ENCODE assay signal across 8 mouse cellular contexts in genomic region chr11:32226124-32226871, GRCm38 (mm10). TPM values are rescaled to one million over a fixed set of nuclear protein-coding genes. Genes with fewer than 3 reads are reported as not detected.
A peak's percentile ranks its signal among the peaks of the same experiment; 100 is the strongest.
DNase-seq lines count a peak whose midpoint lies in the region; ATAC-seq and TF ChIP-seq lines count a peak whose summit lies in the region.

Mpg (plus strand) TSS chr11:32226505.

- ATAC-seq in heart, embryonic 14.5 days (ENCODE audit: insufficient number of reproducible peaks, insufficient read depth, low FRiP score, low read depth), result peak; percentile 54; the same call in 1 of the 2 replicates
- peak; percentile 91 for ATAC-seq in liver, embryonic 16.5 days (ENCODE audit: low read depth)
- peak; percentile 79 for ATAC-seq in neural tube, embryonic 12.5 days (ENCODE audit: low FRiP score, low read depth)
- ATAC-seq in stomach, postnatal 0 days (ENCODE audit: low FRiP score, low TSS enrichment), result peak; percentile 79

- peak within 1 kb of the TSS; percentile 71 to 78 (median 77) for H3K4me3 ChIP-seq in CH12.LX (replicated peaks in 1 of 3; ENCODE audit: low read depth in 2 of 3, low read length in 2 of 3, poor library complexity in 1 of 3)
- peak within 1 kb of the TSS; percentile 83 for H3K4me3 ChIP-seq in brown adipose tissue, adult 24 weeks (ENCODE audit: insufficient read depth, low read depth, low read length)
- peak within 1 kb of the TSS; percentile 82 for H3K4me3 ChIP-seq in forebrain, embryonic 10.5 days
- H3K4me3 ChIP-seq in heart, embryonic 14.5 days (ENCODE audit: control insufficient read depth in 1 of 2, insufficient read depth in 1 of 2, low read depth in 1 of 2, low read length in 2 of 2), result peak within 1 kb of the TSS; percentile 59 to 83
- H3K4me3 ChIP-seq in liver, embryonic 16.5 days (ENCODE audit: low read depth, low read length), result peak within 1 kb of the TSS; percentile 78
- peak within 1 kb of the TSS; percentile 63 for H3K4me3 ChIP-seq in neural tube, embryonic 12.5 days
- H3K4me3 ChIP-seq in stomach, postnatal 0 days (ENCODE audit: low read depth, low read length), result peak within 1 kb of the TSS; percentile 65

- TF ChIP-seq POLR2A in CH12.LX (IDR thresholded peaks at IDR 0.05; ENCODE audit: low read depth, low read length), result peak; percentile 100

- peak within 1 kb of the TSS; percentile 83 for H3K4me2 ChIP-seq in CH12.LX (ENCODE audit: insufficient read depth, low read depth, poor library complexity, severe bottlenecking)
- H3K4me2 ChIP-seq in heart, embryonic 14.5 days (ENCODE audit: low read length), result peak within 1 kb of the TSS; percentile 72
- peak within 1 kb of the TSS; percentile 71 for H3K4me2 ChIP-seq in liver, embryonic 16.5 days (ENCODE audit: low read depth, low read length)
- peak within 1 kb of the TSS; percentile 80 for H3K4me2 ChIP-seq in neural tube, embryonic 12.5 days (replicated peaks)
- H3K4me2 ChIP-seq in stomach, postnatal 0 days (replicated peaks; ENCODE audit: low read depth), result peak within 1 kb of the TSS; percentile 89

- dilution Hi-C loops in CH12.LX (cut with MboI; ENCODE audit: extremely low pct_ligation_motif_present, extremely low pct_unique_long_range_greater_than_20kb, low sequenced_read_pairs), result no loop called here

- H3K4me1 ChIP-seq in CH12.LX (ENCODE audit: control insufficient read depth in 1 of 2, insufficient read depth in 2 of 2), result peaks cover 8 to 59% of the 10 kb centered on the region in 2 experiments
- H3K4me1 ChIP-seq in brown adipose tissue, adult 24 weeks (ENCODE audit: control insufficient read depth, insufficient read depth, insufficient read length, low read length), result peaks cover 24% of the 10 kb centered on the region
- peaks cover 55% of the 10 kb centered on the region for H3K4me1 ChIP-seq in forebrain, embryonic 10.5 days
- H3K4me1 ChIP-seq in heart, embryonic 14.5 days (ENCODE audit: control insufficient read depth in 2 of 2, insufficient read depth in 2 of 2, low read length in 2 of 2), result peaks cover 33 to 42% of the 10 kb centered on the region in 2 experiments
- peaks cover 35% of the 10 kb centered on the region for H3K4me1 ChIP-seq in liver, embryonic 16.5 days (ENCODE audit: control insufficient read depth, low read depth, low read length)
- H3K4me1 ChIP-seq in neural tube, embryonic 12.5 days, result peaks cover 38% of the 10 kb centered on the region
- peaks cover 25% of the 10 kb centered on the region for H3K4me1 ChIP-seq in stomach, postnatal 0 days (replicated peaks; ENCODE audit: control insufficient read depth, insufficient read depth)

- peak within 1 kb of the TSS; percentile 7; the same call in 1 of the 2 replicates for H3K27ac ChIP-seq in CH12.LX (ENCODE audit: insufficient read depth, low read depth)
- H3K27ac ChIP-seq in brown adipose tissue, adult 24 weeks (replicated peaks; ENCODE audit: low read depth, low read length), result peak within 1 kb of the TSS; percentile 82
- H3K27ac ChIP-seq in forebrain, embryonic 10.5 days, result peak within 1 kb of the TSS; percentile 93
- H3K27ac ChIP-seq in heart, embryonic 14.5 days (replicated peaks in 1 of 2; ENCODE audit: control insufficient read depth in 1 of 2, insufficient read depth in 1 of 2, low read depth in 2 of 2, low read length in 2 of 2), result peak within 1 kb of the TSS; percentile 87 to 89
- peak within 1 kb of the TSS; percentile 76 for H3K27ac ChIP-seq in liver, embryonic 16.5 days (ENCODE audit: low read length)
- peak within 1 kb of the TSS; percentile 29; the same call in 1 of the 2 replicates for H3K27ac ChIP-seq in neural tube, embryonic 12.5 days
- H3K27ac ChIP-seq in stomach, postnatal 0 days (replicated peaks), result peak within 1 kb of the TSS; percentile 93

- H3K79me2 ChIP-seq in CH12.LX (replicated peaks; ENCODE audit: control insufficient read depth, extremely low read depth, insufficient read depth, poor library complexity, severe bottlenecking), result no peaks in the 10 kb centered on the region

- peaks cover 3% of the 10 kb centered on the region for H3K9me3 ChIP-seq in CH12.LX (replicated peaks; ENCODE audit: low read length)
- no peaks in the 10 kb centered on the region for H3K9me3 ChIP-seq in forebrain, embryonic 10.5 days
- no peaks in the 10 kb centered on the region for H3K9me3 ChIP-seq in heart, embryonic 14.5 days (ENCODE audit: control insufficient read depth, low read length)
- no peaks in the 10 kb centered on the region for H3K9me3 ChIP-seq in liver, embryonic 16.5 days (replicated peaks; ENCODE audit: control insufficient read depth, low read length)
- no peaks in the 10 kb centered on the region for H3K9me3 ChIP-seq in neural tube, embryonic 12.5 days
- no peaks in the 10 kb centered on the region for H3K9me3 ChIP-seq in stomach, postnatal 0 days (ENCODE audit: control insufficient read depth, low read length)

- H3K9ac ChIP-seq in CH12.LX (ENCODE audit: insufficient read depth, low read depth), result peak within 1 kb of the TSS; percentile 83
- H3K9ac ChIP-seq in heart, embryonic 14.5 days (ENCODE audit: low read length), result peak within 1 kb of the TSS; percentile 77
- H3K9ac ChIP-seq in liver, embryonic 16.5 days (ENCODE audit: low read depth, low read length), result peak within 1 kb of the TSS; percentile 91
- peak within 1 kb of the TSS; percentile 77 for H3K9ac ChIP-seq in neural tube, embryonic 12.5 days
- peak within 1 kb of the TSS; percentile 74 for H3K9ac ChIP-seq in stomach, postnatal 0 days (ENCODE audit: low read length)

- 3% methylated on average over 47 of the region's 47 CpGs for WGBS in forebrain, embryonic 10.5 days
- WGBS in heart, embryonic 14.5 days, result 4% methylated on average over 47 of the region's 47 CpGs
- 3% methylated on average over 47 of the region's 47 CpGs for WGBS in liver, embryonic 16.5 days (ENCODE audit: insufficient replicate concordance)
- WGBS in neural tube, embryonic 12.5 days, result 3% methylated on average over 47 of the region's 47 CpGs
- whole genome bisulfite sequencing in stomach, postnatal 0 days, result 3% methylated on average over 47 of the region's 47 CpGs

- H3K27me3 ChIP-seq in CH12.LX (replicated peaks), result peaks cover 19% of the 10 kb centered on the region
- H3K27me3 ChIP-seq in forebrain, embryonic 10.5 days (ENCODE audit: poor library complexity, severe bottlenecking), result peaks cover 26% of the 10 kb centered on the region
- H3K27me3 ChIP-seq in heart, embryonic 14.5 days (ENCODE audit: control insufficient read depth, insufficient read depth, low read length), result no peaks in the 10 kb centered on the region
- peaks cover 44% of the 10 kb centered on the region for H3K27me3 ChIP-seq in liver, embryonic 16.5 days (ENCODE audit: control insufficient read depth, insufficient read depth, low read depth, low read length)
- peaks cover 10% of the 10 kb centered on the region for H3K27me3 ChIP-seq in neural tube, embryonic 12.5 days (replicated peaks)
- H3K27me3 ChIP-seq in stomach, postnatal 0 days (ENCODE audit: control insufficient read depth, insufficient read depth, low read length), result no peaks in the 10 kb centered on the region

- in situ Hi-C loops in CH12.LX (cut with MboI; ENCODE audit: low pct_ligation_motif_present, low pct_unique_long_range_greater_than_20kb, low sequenced_read_pairs), result no loop called here

- no peak for TF ChIP-seq RAD21 in CH12.LX (IDR thresholded peaks at IDR 0.05; ENCODE audit: low read depth, low read length)

- TF ChIP-seq CTCF in CH12.LX (conservative IDR thresholded peaks at IDR 0.05 in 1 of 2, IDR thresholded peaks at IDR 0.05 in 1 of 2; ENCODE audit: low read depth in 2 of 2, low read length in 2 of 2), result no peak
- TF ChIP-seq CTCF in stomach, postnatal 0 days (IDR thresholded peaks at IDR 0.05; ENCODE audit: low read depth), result no peak; the same call in 1 of the 2 replicates

- TF ChIP-seq EP300 in CH12.LX (IDR thresholded peaks at IDR 0.05; ENCODE audit: low read length), result no peak
- TF ChIP-seq EP300 in stomach, postnatal 0 days (optimal IDR thresholded peaks at IDR 0.05), result no peak

- peak; percentile 95 for DNase-seq in CH12.LX (ENCODE audit: extremely low read depth)
- DNase-seq in forebrain, embryonic 10.5 days (ENCODE audit: extremely low spot score, low spot score), result peak; percentile 85
- peak; percentile 93 for DNase-seq in kidney, postnatal 14 days
- DNase-seq in stomach, postnatal 0 days (ENCODE audit: low spot score), result peak; percentile 94

- peaks cover 22 to 38% of the 10 kb centered on the region in 2 experiments for H3K36me3 ChIP-seq in CH12.LX (replicated peaks in 1 of 2; ENCODE audit: control insufficient read depth in 1 of 2, insufficient read depth in 1 of 2, low read length in 1 of 2)
- H3K36me3 ChIP-seq in forebrain, embryonic 10.5 days (replicated peaks), result peaks cover 33% of the 10 kb centered on the region
- H3K36me3 ChIP-seq in heart, embryonic 14.5 days (ENCODE audit: control insufficient read depth, insufficient read depth, low read length), result peaks cover 24% of the 10 kb centered on the region
- H3K36me3 ChIP-seq in liver, embryonic 16.5 days (ENCODE audit: control insufficient read depth, insufficient read depth), result peaks cover 20% of the 10 kb centered on the region
- peaks cover 23% of the 10 kb centered on the region for H3K36me3 ChIP-seq in neural tube, embryonic 12.5 days
- peaks cover 4% of the 10 kb centered on the region for H3K36me3 ChIP-seq in stomach, postnatal 0 days (ENCODE audit: control insufficient read depth, insufficient read depth, low read length)

TF ChIP-seq in CH12.LX, 34 proteins besides CTCF, POLR2A, EP300 and RAD21 (continues in another document):
- no peak for TF ChIP-seq USF2 (conservative IDR thresholded peaks at IDR 0.05; ENCODE audit: low read depth, low read length)
- TF ChIP-seq GABPA (IDR thresholded peaks at IDR 0.05; ENCODE audit: insufficient replicate concordance, low read depth, low read length), result no peak
- TF ChIP-seq HCFC1 (IDR thresholded peaks at IDR 0.05; ENCODE audit: low read depth, low read length), result peak; percentile 70
- TF ChIP-seq NELFE (IDR thresholded peaks at IDR 0.05; ENCODE audit: low read depth, low read length), result peak; percentile 99
- peak; percentile 97 for TF ChIP-seq ZMIZ1 (IDR thresholded peaks at IDR 0.05; ENCODE audit: low read depth, low read length)
- 0 out of 2 replicates have a peak, but pooled peaks have one; percentile 50 for TF ChIP-seq KAT2A (IDR thresholded peaks at IDR 0.05; ENCODE audit: insufficient replicate concordance, low read length)
- peak; percentile 80; the same call in 1 of the 2 replicates for TF ChIP-seq MXI1 (IDR thresholded peaks at IDR 0.05; ENCODE audit: low read depth, low read length)

RNA-seq across cellular contexts. Expression of gene Mpg, which starts in this region (rescaled TPM):
- total RNA-seq in CH12.LX (2012; rRNA removed) (40.3 and 41.9 TPM in 2 replicates), CH12.LX (2014; rRNA removed) (36.2 and 39.1 TPM in 2 replicates)
- polyA plus RNA-seq in CH12.LX (2012; ENCODE audit: insufficient read length, low read depth), result 39.6 and 41.5 TPM in 2 replicates
- 7.6 and 9.3 TPM in 2 replicates for polyA plus RNA-seq in brown adipose tissue, adult 24 weeks (2012; ENCODE audit: insufficient read depth, insufficient read length, missing spikeins)
- polyA plus RNA-seq in forebrain, embryonic 10.5 days (2016; fragmentation: Nextera tagmentation; extraction: Ambion mirVana), result 31.0 and 31.2 TPM in 2 replicates
- 19.3 and 20.6 TPM in 2 replicates for polyA plus RNA-seq in heart, embryonic 14.5 days (2014; fragmentation: Nextera tagmentation; extraction: Ambion mirVana)
- polyA plus RNA-seq in liver, embryonic 16.5 days (2015; fragmentation: Nextera tagmentation; extraction: Ambion mirVana), result 18.5 and 19.6 TPM in 2 replicates
- polyA plus RNA-seq in neural tube, embryonic 12.5 days (2016; fragmentation: Nextera tagmentation; extraction: Ambion mirVana), result 30.3 and 30.7 TPM in 2 replicates
- polyA plus RNA-seq in stomach, postnatal 0 days (2015; fragmentation: Nextera tagmentation; extraction: Ambion mirVana), result 19.9 and 22.1 TPM in 2 replicates

Comparison
In these comparisons a context has a peak if more than half of its experiments do, and no peak if none do; other contexts are left out.
1. Peak in every context shown above with its lines: DNase-seq, ATAC-seq, H3K4me3 ChIP-seq and H3K27ac ChIP-seq.
2. H3K27ac ChIP-seq: peak in every context shown above with its lines; median percentile 93 in forebrain, embryonic 10.5 days; 93 in stomach, postnatal 0 days; 88 in heart, embryonic 14.5 days; 82 in brown adipose tissue, adult 24 weeks; 76 in liver, embryonic 16.5 days; 29 in neural tube, embryonic 12.5 days; 7 in CH12.LX.